Mouse (Mus musculus) lung, adult 2 months (tissue): ENCODE data around the gene Klhl26.

Experiments
- CTCF ChIP-seq: fragments of 200-500 bp; IDR thresholded peaks from 2 replicates; pipeline ENCODE4 v1.5.1; 2011; ENCODE audit warnings: mild to moderate bottlenecking, low read length, control low read depth; ENCODE audit not compliant: insufficient read depth
- POLR2A ChIP-seq: fragments of 200-500 bp; IDR thresholded peaks from 2 replicates; pipeline ENCODE4 v1.6.1; 2011; ENCODE audit warnings: low read depth, mild to moderate bottlenecking, control low read depth, low read length, borderline replicate concordance; ENCODE audit errors: extremely low read depth

DNA sequence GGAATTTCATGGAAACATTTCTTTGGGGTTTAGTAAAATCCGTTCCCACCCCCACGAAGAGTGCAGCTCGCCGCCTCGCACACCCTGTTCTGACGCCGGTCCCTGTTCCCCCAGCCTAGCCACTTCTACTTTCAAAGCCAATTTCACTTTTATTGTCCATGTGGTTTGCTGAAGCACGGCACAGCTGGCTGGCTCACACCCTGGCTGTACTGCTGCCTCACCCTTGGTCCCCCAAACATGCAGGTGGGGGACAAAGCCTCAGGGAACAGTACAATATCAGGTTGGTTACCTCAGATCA lies 14.3 kb downstream of the Klhl26 start:
- no peak for TF ChIP-seq CTCF
- TF ChIP-seq POLR2A: no peak
